Mouse (Mus musculus) embryonic facial prominence, embryonic 15.5 days (tissue): ENCODE data around the gene Sdf2. TPM values are rescaled to one million over a fixed set of nuclear protein-coding genes. Genes with fewer than 3 reads are reported as not detected.

Experiments used
- ATAC-seq: fragments of 200-750 bp; cut with Nextera tagmentation; 2 replicates; pipeline ENCODE4 v1.8.0; 2017; ENCODE audit warnings: low read depth, moderate TSS enrichment; ENCODE audit not compliant: insufficient number of reproducible peaks, low FRiP score, low TSS enrichment
- H3K27ac ChIP-seq: fragments of 300-500 bp; sonication (generic); replicated peaks from 2 replicates; pipeline ENCODE4 v1.5.1; 2015; ENCODE audit warnings: mild to moderate bottlenecking, inconsistent platforms
- H3K27me3 ChIP-seq: fragments of 300-500 bp; sonication (generic); 2 replicates; pipeline ENCODE4 v1.6.1; 2015; ENCODE audit warnings: inconsistent platforms
- H3K36me3 ChIP-seq: fragments of 300-500 bp; sonication (generic); 2 replicates; pipeline ENCODE4 v1.6.1; 2015; ENCODE audit warnings: mild to moderate bottlenecking, inconsistent platforms
- H3K4me1 ChIP-seq: fragments of 300-500 bp; sonication (generic); 2 replicates; pipeline ENCODE4 v1.6.1; 2015; ENCODE audit warnings: inconsistent platforms
- H3K4me2 ChIP-seq: fragments of 300-500 bp; sonication (generic); replicated peaks from 2 replicates; pipeline ENCODE4 v1.6.1; 2015; ENCODE audit warnings: mild to moderate bottlenecking, inconsistent platforms
- H3K4me3 ChIP-seq: fragments of 300-500 bp; sonication (generic); replicated peaks from 2 replicates; pipeline ENCODE4 v1.5.1; 2015; ENCODE audit warnings: mild to moderate bottlenecking, inconsistent platforms
- H3K9ac ChIP-seq: fragments of 300-500 bp; sonication (generic); 2 replicates; pipeline ENCODE4 v1.6.1; 2015; ENCODE audit warnings: inconsistent platforms
- H3K9me3 ChIP-seq: fragments of 300-500 bp; sonication (generic); replicated peaks from 2 replicates; pipeline ENCODE4 v1.6.1; 2016; ENCODE audit warnings: inconsistent platforms
- WGBS: fragments of 180-500 bp; shearing (Covaris S2); methylation state at CpG from one replicate; pipeline ENCODE4 v1.1.7; 2015; 5-methylcytosine and 5-hydroxymethylcytosine counted together
- polyA plus RNA-seq: library from polyadenylated mRNA; unstranded; fragments of >200 nt; fragmentation: Nextera tagmentation; extraction: Ambion mirVana; gene quantifications from 2 replicates; pipeline ENCODE4 v1.2.1, GENCODE M21; 2015

The Sdf2 gene
- polyA plus RNA-seq: 95.5 and 105 TPM in 2 replicates

DNA sequence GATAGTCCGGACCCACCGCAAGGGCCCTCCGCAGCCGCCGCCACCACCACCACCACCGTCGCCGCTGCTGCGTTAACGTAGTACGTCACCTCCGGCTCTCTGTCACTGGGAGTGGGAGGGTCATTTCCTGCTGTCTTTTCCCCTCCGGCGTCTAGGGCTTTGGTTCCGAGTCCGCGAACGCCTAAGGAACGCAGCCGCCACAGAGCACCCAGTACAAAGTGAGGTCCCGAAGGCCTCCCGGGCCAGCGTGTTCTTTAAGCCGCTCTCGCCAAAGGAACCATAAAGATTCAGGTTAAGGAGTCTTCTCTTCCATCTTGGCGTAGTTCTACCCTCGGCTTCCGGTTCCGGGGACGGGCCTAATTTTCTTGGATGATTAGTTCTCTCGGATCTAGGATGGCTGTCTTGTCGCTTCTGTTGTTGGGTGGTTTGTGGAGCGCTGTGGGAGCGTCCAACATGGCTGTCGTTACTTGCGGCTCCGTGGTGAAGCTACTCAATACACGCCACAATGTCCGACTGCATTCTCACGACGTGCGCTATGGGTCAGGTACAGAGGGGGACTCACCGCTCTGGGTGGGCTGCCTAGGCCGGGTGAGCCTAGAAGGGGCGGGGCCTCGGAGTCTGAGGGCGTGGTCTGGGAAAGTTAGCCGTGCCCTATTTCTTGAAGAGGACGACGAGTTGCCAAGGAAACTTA lies at the start of gene Sdf2, which contains the start of gene Supt6:
TSS of gene Sdf2 (plus strand) at position 120 of the 691 bp plus-strand sequence.
TSS of gene Supt6 (minus strand) at position 361 of the 691 bp plus-strand sequence.
- peak within 1 kb of the TSS; percentile 70 for H3K4me2 ChIP-seq
- peak within 1 kb of the TSS; percentile 97 for H3K4me3 ChIP-seq
- ATAC-seq: peak; percentile 91
- WGBS: under 1% methylated on average over 50 of the region's 50 CpGs
- H3K36me3 ChIP-seq: peaks cover 6% of the 10 kb centered on the region
- no peaks in the 10 kb centered on the region for H3K27me3 ChIP-seq
- H3K9ac ChIP-seq: peak within 1 kb of the TSS; percentile 84
- H3K9me3 ChIP-seq: no peaks in the 10 kb centered on the region
- H3K4me1 ChIP-seq: peaks cover 35% of the 10 kb centered on the region
- peak within 1 kb of the TSS; percentile 98 for H3K27ac ChIP-seq

DNA sequence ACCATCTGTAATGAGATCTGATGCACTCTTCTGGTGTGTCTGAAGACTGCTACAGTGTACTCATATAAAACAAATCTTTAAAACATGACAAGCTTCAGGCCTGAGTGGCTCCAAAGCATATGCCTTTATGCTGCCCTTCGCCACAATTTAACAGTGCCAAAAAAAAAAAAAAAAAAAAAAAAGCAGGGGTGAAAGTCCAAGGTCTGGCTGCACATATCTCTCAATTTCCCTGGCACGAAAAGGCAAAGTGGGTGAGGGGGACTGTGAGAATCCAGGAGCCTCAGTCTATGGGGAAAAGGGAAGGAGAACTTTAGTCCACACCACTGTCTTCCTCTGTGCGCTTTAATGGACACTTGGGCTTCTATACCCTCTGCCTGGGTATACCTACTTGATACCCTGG lies 43.2 kb upstream of the Sdf2 start:
- Histone ChIP-seq H3K4me1 (no peaks in the 10 kb centered on the region), H3K27ac (no peak overlapping the region), H3K9ac (no peak overlapping the region), H3K27me3 (no peaks in the 10 kb centered on the region), H3K4me3 (no peak overlapping the region), H3K9me3 (no peaks in the 10 kb centered on the region), H3K36me3 (peaks cover 44% of the 10 kb centered on the region), H3K4me2 (no peak overlapping the region)
- no peak for ATAC-seq
- 92% methylated on average over 3 of the region's 3 CpGs for WGBS

DNA sequence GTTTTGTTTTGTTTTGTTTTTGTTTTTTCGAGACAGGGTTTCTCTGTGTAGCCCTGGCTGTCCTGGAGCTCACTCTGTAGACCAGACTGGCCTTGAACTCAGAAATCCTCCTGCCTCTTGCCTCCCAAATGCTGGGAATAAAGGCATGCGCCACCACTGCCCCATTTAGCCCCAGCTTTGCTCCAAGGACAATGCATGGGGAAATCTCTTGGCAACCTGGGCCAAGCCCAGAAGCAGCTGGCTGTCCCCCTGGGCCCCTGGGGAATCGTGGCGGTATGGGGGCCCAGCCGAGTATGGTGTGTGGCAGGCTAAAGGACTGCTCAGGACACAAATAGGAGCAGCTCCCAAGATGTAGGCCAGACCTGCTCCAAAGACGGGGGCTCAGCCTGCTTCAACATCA lies 41.3 kb upstream of the Sdf2 start:
- Histone ChIP-seq H3K4me3 (no peak overlapping the region), H3K36me3 (peaks cover 63% of the 10 kb centered on the region), H3K27ac (no peak overlapping the region), H3K4me2 (no peak overlapping the region), H3K27me3 (no peaks in the 10 kb centered on the region), H3K9ac (no peak overlapping the region), H3K9me3 (no peaks in the 10 kb centered on the region), H3K4me1 (no peaks in the 10 kb centered on the region)
- no peak for ATAC-seq
- 78% methylated on average over 6 of the region's 6 CpGs for WGBS

DNA sequence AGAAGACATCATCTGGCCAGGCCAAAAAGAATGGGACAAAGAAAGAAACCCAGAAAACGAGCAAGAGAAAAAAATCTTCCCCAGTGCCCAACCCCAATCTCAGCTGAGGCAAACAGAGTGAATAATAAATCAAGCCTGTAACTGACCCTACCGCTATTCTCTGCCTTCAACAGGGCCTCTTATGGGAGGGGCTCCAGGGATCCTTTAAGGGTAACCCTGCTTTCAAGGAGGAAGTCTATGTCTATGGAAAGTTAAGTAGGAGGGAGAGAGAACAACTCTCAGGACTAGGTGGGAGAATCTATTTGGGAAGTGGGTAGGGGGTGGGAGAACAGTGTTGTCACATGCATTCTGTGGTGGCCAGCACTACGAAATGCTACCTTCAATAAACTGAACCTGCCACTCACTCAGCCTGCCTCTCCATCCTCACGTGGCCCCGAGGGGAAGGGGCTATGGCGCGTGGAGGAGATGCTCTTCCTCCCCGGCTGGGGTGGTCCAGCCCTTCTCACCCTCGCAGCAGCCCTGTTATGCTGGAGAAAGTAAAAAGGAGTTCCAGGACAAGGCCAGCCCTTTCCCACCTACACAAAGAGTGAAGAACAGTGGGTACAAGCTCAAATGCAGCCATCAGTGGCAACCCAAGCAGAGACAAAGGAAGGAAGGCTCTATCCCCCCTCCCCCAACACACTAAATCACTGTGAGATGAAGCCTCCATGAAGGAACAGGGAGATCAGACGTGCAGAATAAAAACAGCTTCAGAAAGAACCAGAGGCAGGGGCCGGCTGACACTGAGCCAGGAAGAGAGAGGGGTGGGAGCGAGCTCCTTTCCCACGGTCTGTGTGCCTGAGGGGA lies 40.0 kb upstream of the Sdf2 start:
- H3K27ac ChIP-seq: no peak overlapping the region
- no peaks in the 10 kb centered on the region for H3K9me3 ChIP-seq
- 74% methylated on average over 13 of the region's 13 CpGs for WGBS
- H3K4me1 ChIP-seq: no peaks in the 10 kb centered on the region
- ATAC-seq: no peak
- H3K4me2 ChIP-seq: no peak overlapping the region
- no peak overlapping the region for H3K4me3 ChIP-seq
- no peak overlapping the region for H3K9ac ChIP-seq
- peaks cover 76% of the 10 kb centered on the region for H3K36me3 ChIP-seq
- no peaks in the 10 kb centered on the region for H3K27me3 ChIP-seq

DNA sequence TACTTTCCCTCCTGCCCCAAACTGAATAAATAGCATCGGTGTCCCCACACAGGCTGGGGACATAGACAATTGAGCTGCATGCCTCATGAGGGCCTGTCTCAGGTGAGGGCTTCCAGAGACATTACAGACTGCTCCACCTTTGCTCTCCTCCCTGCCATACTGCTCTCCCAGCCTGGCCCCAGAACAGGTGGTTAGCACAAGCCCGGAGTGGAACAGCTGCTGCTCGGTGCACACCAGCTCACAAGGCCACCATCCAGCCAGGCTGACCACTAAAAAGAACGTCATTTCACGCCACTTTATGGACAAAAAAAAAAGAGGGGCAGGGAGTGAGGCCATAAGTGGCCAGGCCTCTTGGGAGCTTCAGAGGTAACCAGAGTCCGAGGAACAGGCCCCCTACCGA lies 38.4 kb upstream of the Sdf2 start:
- no peak for ATAC-seq
- Histone ChIP-seq H3K36me3 (peaks cover 91% of the 10 kb centered on the region), H3K4me1 (no peaks in the 10 kb centered on the region), H3K4me3 (no peak overlapping the region), H3K9me3 (no peaks in the 10 kb centered on the region), H3K27ac (no peak overlapping the region), H3K4me2 (no peak overlapping the region), H3K9ac (no peak overlapping the region), H3K27me3 (no peaks in the 10 kb centered on the region)
- WGBS: 90% methylated on average over 7 of the region's 7 CpGs

DNA sequence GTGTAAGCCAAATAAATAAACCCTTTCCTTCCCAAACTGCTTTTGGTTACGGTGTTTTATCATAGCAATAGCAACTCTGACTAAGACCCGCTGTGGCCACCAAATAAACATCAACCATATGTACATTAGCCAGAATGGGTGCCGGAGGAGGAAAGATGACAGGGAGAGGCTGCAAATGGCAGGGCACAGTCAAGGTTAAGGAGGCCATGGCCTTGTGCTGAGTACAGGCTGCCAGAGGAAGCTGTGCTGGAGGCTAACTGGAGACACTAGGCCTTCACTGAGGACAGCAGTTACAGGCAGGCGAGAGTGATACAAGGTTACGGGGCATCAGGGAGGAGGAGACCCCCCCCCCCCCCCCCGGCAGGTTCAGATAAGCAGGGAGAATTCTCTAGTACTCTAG lies 35.7 kb upstream of the Sdf2 start:
- no peak for ATAC-seq
- no peak overlapping the region for H3K27ac ChIP-seq
- no peak overlapping the region for H3K9ac ChIP-seq
- no peak overlapping the region for H3K4me3 ChIP-seq
- no peaks in the 10 kb centered on the region for H3K27me3 ChIP-seq
- H3K9me3 ChIP-seq: no peaks in the 10 kb centered on the region
- H3K36me3 ChIP-seq: peaks cover 97% of the 10 kb centered on the region
- 85% methylated on average over 6 of the region's 6 CpGs for WGBS
- no peak overlapping the region for H3K4me2 ChIP-seq
- H3K4me1 ChIP-seq: no peaks in the 10 kb centered on the region

DNA sequence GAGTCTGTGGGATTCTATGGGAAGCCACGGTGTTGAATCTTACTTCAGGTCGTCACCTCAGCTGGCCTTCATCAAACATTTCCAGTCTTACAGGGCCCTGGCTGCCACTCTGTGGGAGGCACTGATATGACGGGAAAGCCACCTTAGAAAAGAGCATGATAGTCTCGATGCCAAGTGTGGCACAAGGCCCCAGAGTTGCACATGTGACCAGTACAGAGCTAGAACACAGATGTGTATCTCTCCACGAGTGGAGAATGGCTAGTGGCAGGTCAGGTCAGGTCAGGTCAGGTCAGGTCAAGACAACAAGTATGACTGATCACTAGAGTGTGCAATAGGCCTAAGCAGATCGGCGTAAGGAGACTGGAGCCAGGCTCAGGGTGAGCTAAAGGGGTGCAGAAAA lies 34.9 kb upstream of the Sdf2 start:
- Histone ChIP-seq H3K36me3 (peaks cover 98% of the 10 kb centered on the region), H3K4me2 (no peak overlapping the region), H3K9ac (no peak overlapping the region), H3K27ac (no peak overlapping the region), H3K4me1 (no peaks in the 10 kb centered on the region), H3K9me3 (no peaks in the 10 kb centered on the region), H3K27me3 (no peaks in the 10 kb centered on the region), H3K4me3 (no peak overlapping the region)
- 76% methylated on average over 7 of the region's 7 CpGs for WGBS
- ATAC-seq: no peak

DNA sequence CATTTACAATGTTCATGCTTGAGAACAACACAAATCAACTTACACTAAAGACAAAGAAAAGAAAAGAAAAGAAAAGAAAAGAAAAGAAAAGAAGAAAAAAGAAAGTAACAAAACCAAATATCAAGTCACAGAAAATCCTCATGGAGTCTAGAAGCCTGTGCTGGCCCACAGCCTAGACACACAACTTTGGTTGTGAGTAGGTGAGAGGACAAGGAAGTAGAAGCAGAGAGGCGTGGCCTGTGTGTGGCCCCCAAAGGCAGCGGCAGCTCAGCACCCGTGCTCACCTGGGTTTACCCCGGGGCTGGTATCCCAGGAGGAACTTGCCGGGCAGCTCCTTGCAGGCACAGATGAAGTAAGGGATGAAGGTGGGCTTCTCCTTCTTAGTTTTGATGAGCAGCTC lies 34.0 kb upstream of the Sdf2 start:
- Histone ChIP-seq H3K4me1 (no peaks in the 10 kb centered on the region), H3K27me3 (no peaks in the 10 kb centered on the region), H3K4me2 (no peak overlapping the region), H3K9ac (no peak overlapping the region), H3K4me3 (no peak overlapping the region), H3K9me3 (no peaks in the 10 kb centered on the region), H3K27ac (no peak overlapping the region), H3K36me3 (peaks cover 98% of the 10 kb centered on the region)
- 82% methylated on average over 5 of the region's 5 CpGs for WGBS
- ATAC-seq: no peak

DNA sequence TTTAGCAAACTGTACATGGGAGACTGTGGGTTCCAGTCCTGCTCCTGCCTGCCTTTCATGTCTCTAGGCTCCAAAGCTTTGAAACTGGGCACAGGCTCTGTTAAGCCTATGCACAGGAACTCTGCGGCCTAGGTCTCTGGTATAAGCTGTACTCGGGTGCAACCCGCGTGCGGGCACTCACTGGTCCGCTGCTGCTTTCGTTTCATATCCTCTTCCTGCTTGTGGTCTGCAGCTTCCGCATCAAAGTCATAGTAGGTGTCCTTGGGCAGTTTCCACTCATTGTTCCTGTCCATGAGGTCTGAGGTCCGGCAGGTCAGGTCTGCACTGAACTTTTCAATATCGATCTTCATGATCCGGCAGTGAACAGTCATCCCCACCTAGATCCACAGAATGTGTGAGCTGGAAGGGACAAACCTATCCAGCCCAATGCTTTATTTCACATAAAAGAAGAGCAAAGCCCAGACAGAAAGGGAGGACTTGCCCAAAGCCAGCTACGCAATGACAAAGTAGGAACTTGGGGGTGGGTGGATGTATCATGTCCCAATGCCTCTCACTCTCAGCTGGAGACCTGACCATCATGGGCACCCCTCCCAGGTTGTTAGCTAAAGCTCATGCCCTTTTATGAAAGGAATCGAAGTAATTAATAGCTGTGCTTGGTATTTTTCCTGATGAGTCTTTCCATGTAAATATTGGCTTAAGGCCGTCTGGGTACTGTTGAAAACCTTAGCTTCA lies 32.3 kb upstream of the Sdf2 start:
- Histone ChIP-seq H3K9me3 (no peaks in the 10 kb centered on the region), H3K9ac (no peak overlapping the region), H3K4me1 (no peaks in the 10 kb centered on the region), H3K4me2 (no peak overlapping the region), H3K27me3 (no peaks in the 10 kb centered on the region), H3K4me3 (no peak overlapping the region), H3K27ac (no peak overlapping the region), H3K36me3 (peaks cover 97% of the 10 kb centered on the region)
- WGBS: 94% methylated on average over 14 of the region's 14 CpGs
- ATAC-seq: no peak

DNA sequence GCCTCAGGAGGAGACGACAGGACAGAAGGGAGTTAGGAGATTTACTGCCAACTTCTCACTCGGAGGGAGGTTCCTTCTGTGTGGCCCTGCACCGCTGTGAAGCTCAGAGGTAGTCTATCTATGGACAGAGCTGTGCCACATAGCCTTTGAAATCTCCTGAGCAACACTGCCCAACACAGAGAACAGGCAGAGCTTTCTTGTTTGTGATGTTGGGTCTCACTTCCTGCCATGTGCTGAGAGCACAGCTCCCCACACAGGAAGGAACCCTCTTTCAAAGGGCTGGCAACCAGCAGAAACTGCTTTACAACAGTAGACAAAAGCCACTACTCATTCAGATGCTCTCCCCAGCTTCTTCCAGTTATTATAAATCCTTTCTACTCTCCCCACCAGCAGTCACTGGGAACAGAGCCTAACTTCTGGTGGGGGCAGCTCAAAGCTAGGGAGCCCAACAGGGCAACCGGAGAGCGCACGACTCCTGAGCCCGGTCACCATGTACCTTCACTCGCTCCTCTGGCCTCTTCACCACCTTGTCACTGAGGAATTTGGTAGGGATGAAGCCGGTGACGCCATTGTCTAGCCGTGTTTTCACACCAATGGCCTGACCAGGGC lies 29.7 kb upstream of the Sdf2 start:
- WGBS: 85% methylated on average over 11 of the region's 11 CpGs
- no peak overlapping the region for H3K4me3 ChIP-seq
- no peak overlapping the region for H3K9ac ChIP-seq
- H3K36me3 ChIP-seq: peaks cover 95% of the 10 kb centered on the region
- no peaks in the 10 kb centered on the region for H3K9me3 ChIP-seq
- H3K27ac ChIP-seq: no peak overlapping the region
- no peaks in the 10 kb centered on the region for H3K4me1 ChIP-seq
- no peaks in the 10 kb centered on the region for H3K27me3 ChIP-seq
- H3K4me2 ChIP-seq: no peak overlapping the region
- no peak for ATAC-seq

DNA sequence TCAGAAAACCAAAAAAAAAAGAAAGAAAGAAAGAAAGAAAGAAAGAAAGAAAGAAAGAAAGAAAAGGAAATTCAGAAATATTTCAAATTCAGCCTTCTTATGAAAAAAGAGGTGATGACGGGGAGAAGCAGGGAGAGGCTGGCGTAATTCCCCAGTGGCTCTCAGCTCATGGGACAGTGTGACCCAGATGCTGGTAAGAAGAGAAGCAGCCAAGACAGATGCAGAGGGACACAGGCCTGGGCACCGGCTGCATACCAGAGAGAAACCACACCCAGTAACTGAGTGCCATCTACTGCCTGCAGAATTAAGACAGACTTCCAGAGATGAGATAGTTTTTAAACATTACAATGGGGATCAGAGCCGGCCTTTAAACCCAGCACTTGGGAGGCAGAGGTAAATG lies 22.0 kb upstream of the Sdf2 start:
- H3K9ac ChIP-seq: no peak overlapping the region
- peaks cover 96% of the 10 kb centered on the region for H3K36me3 ChIP-seq
- no peak overlapping the region for H3K27ac ChIP-seq
- H3K27me3 ChIP-seq: no peaks in the 10 kb centered on the region
- no peak overlapping the region for H3K4me2 ChIP-seq
- H3K4me3 ChIP-seq: no peak overlapping the region
- no peak for ATAC-seq
- WGBS: 82% methylated on average over 4 of the region's 4 CpGs
- H3K9me3 ChIP-seq: no peaks in the 10 kb centered on the region
- no peaks in the 10 kb centered on the region for H3K4me1 ChIP-seq
